Mouse (Mus musculus) kidney, embryonic 14.5 days (tissue): ENCODE measurements around the gene Socs1. TPM values are rescaled to one million over a fixed set of nuclear protein-coding genes. Genes with fewer than 3 reads are reported as not detected.

Experiments
- ATAC-seq: fragments of 200-750 bp; cut with Nextera tagmentation; 2 replicates; pipeline ENCODE4 v1.8.0; 2017; ENCODE audit warnings: moderate number of reproducible peaks, mild to moderate bottlenecking, moderate TSS enrichment, moderate library complexity; ENCODE audit not compliant: low FRiP score, low TSS enrichment
- H3K27ac ChIP-seq: fragments of 300-500 bp; sonication (generic); 2 replicates; pipeline ENCODE4 v1.5.1; 2014; ENCODE audit warnings: low read depth, mild to moderate bottlenecking, low read length, moderate library complexity, mixed read lengths
- H3K27me3 ChIP-seq: fragments of 300-500 bp; sonication (generic); 2 replicates; pipeline ENCODE4 v1.6.1; 2014; ENCODE audit warnings: mild to moderate bottlenecking, low read length; ENCODE audit not compliant: control insufficient read depth, insufficient read depth
- H3K36me3 ChIP-seq: fragments of 300-500 bp; sonication (generic); 2 replicates; pipeline ENCODE4 v1.6.1; 2014; ENCODE audit warnings: low read length, mixed read lengths; ENCODE audit not compliant: control insufficient read depth, insufficient read depth
- H3K4me1 ChIP-seq: fragments of 300-500 bp; sonication (generic); 2 replicates; pipeline ENCODE4 v1.6.1; 2014; ENCODE audit warnings: low read length, mixed read lengths; ENCODE audit not compliant: control insufficient read depth, insufficient read depth
- H3K4me2 ChIP-seq: fragments of 300-500 bp; sonication (generic); replicated peaks from 2 replicates; pipeline ENCODE4 v1.6.1; 2014; ENCODE audit warnings: low read depth, mild to moderate bottlenecking, low read length
- H3K4me3 ChIP-seq: fragments of 300-500 bp; sonication (generic); 2 replicates; pipeline ENCODE4 v1.5.1; 2014; ENCODE audit warnings: mild to moderate bottlenecking, low read length
- H3K9ac ChIP-seq: fragments of 300-500 bp; sonication (generic); 2 replicates; pipeline ENCODE4 v1.6.1; 2014; ENCODE audit warnings: low read depth, mild to moderate bottlenecking, low read length, moderate library complexity
- H3K9me3 ChIP-seq: fragments of 300-500 bp; sonication (generic); 2 replicates; pipeline ENCODE4 v1.6.1; 2016; ENCODE audit warnings: low read length; ENCODE audit not compliant: control insufficient read depth
- WGBS: fragments of 180-500 bp; shearing (Covaris S2); extraction: QIAGEN DNeasy Blood & Tissue Kit; methylation state at CpG from one replicate; pipeline ENCODE4 v1.1.7; 2014; 5-methylcytosine and 5-hydroxymethylcytosine counted together
- polyA plus RNA-seq: library from polyadenylated mRNA; unstranded; fragments of >200 nt; fragmentation: Nextera tagmentation; extraction: Ambion mirVana; gene quantifications from 2 replicates; pipeline ENCODE4 v1.2.1, GENCODE M21; 2014

Gene Socs1
- 6.3 and 7.2 TPM in 2 replicates for polyA plus RNA-seq

GRCm38 (mm10) chr16:10785371-10786231 lies at the start of gene Socs1:
Gene Socs1 (minus strand): TSS chr16:10785536.
- H3K4me2 ChIP-seq = peak within 1 kb of the TSS; percentile 97
- WGBS = under 1% methylated on average over 53 of the region's 59 CpGs
- H3K36me3 ChIP-seq = peaks cover 4% of the 10 kb centered on the region; the same call in 1 of the 2 replicates
- H3K27me3 ChIP-seq = no peaks in the 10 kb centered on the region
- H3K4me1 ChIP-seq = peaks cover 28% of the 10 kb centered on the region
- peak; percentile 85 for ATAC-seq
- no peaks in the 10 kb centered on the region for H3K9me3 ChIP-seq
- peak within 1 kb of the TSS; percentile 56 for H3K4me3 ChIP-seq
- H3K9ac ChIP-seq = peak within 1 kb of the TSS; percentile 81
- peak within 1 kb of the TSS; percentile 96 for H3K27ac ChIP-seq

GRCm38 (mm10) chr16:10834542-10834910 lies 49.2 kb upstream of the Socs1 start:
- 11% methylated on average over 12 of the region's 12 CpGs for WGBS
- Histone ChIP-seq H3K27ac (no peak overlapping the region), H3K36me3 (no peaks in the 10 kb centered on the region), H3K4me1 (peaks cover 19% of the 10 kb centered on the region), H3K4me2 (peak overlapping the region; percentile 86), H3K9ac (peak overlapping the region; percentile 70; the same call in 1 of the 2 replicates), H3K4me3 (peak overlapping the region; percentile 79), H3K9me3 (no peaks in the 10 kb centered on the region), H3K27me3 (no peaks in the 10 kb centered on the region)
- ATAC-seq = no peak

- Histone ChIP-seq H3K36me3 (no peaks in the 10 kb centered on the region), H3K4me2 (no peak overlapping the region), H3K27ac (no peak overlapping the region), H3K9ac (no peak overlapping the region), H3K9me3 (no peaks in the 10 kb centered on the region), H3K4me1 (no peaks in the 10 kb centered on the region), H3K4me3 (no peak overlapping the region), H3K27me3 (0 out of 2 replicates have a peak, but pooled peaks cover 1% of the 10 kb centered on the region)
- no peak for ATAC-seq
- 59% methylated on average over 4 of the region's 4 CpGs for WGBS
Observed at GRCm38 (mm10) chr16:10828461-10828805, 43.1 kb upstream of the Socs1 start.

GRCm38 (mm10) chr16:10827766-10828460 lies 42.6 kb upstream of the Socs1 start:
- Histone ChIP-seq H3K27ac (no peak overlapping the region), H3K36me3 (no peaks in the 10 kb centered on the region), H3K4me3 (no peak overlapping the region), H3K27me3 (0 out of 2 replicates have a peak, but pooled peaks cover 2% of the 10 kb centered on the region), H3K4me2 (no peak overlapping the region), H3K9ac (no peak overlapping the region), H3K4me1 (no peaks in the 10 kb centered on the region), H3K9me3 (no peaks in the 10 kb centered on the region)
- ATAC-seq = no peak
- 80% methylated on average over 7 of the region's 7 CpGs for WGBS

GRCm38 (mm10) chr16:10827269-10827668 lies 41.9 kb upstream of the Socs1 start:
- WGBS = 86% methylated on average over 9 of the region's 9 CpGs

DNA sequence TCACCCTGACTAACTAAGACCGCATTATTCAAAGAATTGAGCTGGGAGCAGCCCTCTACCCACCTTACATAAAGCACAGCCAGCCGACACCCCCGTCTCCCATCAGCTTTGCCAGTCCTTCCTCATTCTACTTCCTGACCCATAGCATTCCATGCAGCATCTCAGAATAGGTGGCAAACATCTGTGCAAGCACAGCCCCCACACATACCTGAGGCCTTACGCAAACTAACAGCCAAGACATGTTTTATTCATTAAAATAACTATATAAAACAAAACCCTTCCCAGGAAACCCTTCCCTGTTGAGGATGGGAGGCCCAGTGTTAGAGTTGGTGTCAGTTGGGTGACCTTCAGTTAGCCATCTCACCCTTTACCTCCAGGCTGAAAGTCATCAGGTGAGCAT lies 40.5 kb upstream of the Socs1 start:
- H3K27ac ChIP-seq = no peak overlapping the region
- H3K36me3 ChIP-seq = no peaks in the 10 kb centered on the region
- no peak overlapping the region for H3K9ac ChIP-seq
- ATAC-seq = no peak
- no peaks in the 10 kb centered on the region for H3K9me3 ChIP-seq
- WGBS = 82% methylated on average over 4 of the region's 4 CpGs
- H3K4me2 ChIP-seq = no peak overlapping the region
- H3K4me3 ChIP-seq = no peak overlapping the region
- 0 out of 2 replicates have a peak, but pooled peaks cover 5% of the 10 kb centered on the region for H3K4me1 ChIP-seq
- H3K27me3 ChIP-seq = 0 out of 2 replicates have a peak, but pooled peaks cover 2% of the 10 kb centered on the region

More at GRCm38 (mm10) chr16:10827269-10827668, 41.9 kb upstream of the Socs1 start:
- no peak overlapping the region for H3K9ac ChIP-seq
- H3K4me2 ChIP-seq = no peak overlapping the region
- H3K27ac ChIP-seq = no peak overlapping the region
- H3K36me3 ChIP-seq = no peaks in the 10 kb centered on the region
- 0 out of 2 replicates have a peak, but pooled peaks cover 2% of the 10 kb centered on the region for H3K27me3 ChIP-seq
- H3K4me3 ChIP-seq = no peak overlapping the region
- H3K4me1 ChIP-seq = no peaks in the 10 kb centered on the region
- ATAC-seq = no peak
- no peaks in the 10 kb centered on the region for H3K9me3 ChIP-seq

DNA sequence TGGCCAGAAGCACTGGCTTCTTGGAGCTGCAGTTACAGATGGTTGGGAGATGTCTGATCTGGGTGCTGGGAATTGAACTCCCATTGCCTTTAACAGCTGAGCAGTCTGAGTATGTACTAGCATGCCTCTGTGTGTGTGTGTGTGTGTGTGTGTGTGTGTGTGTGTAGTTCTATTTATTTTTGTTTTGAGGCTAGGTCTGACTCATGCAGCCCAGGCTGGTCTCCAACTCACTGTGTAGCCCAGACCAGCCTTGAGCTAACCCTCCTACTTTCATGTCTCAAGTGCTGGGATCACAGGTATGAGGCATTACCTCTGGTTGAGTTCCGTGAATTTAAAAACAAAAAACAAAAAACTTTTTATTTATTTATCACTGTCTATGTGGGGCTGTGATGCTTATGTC lies 39.2 kb upstream of the Socs1 start:
- Histone ChIP-seq H3K4me2 (no peak overlapping the region), H3K4me3 (no peak overlapping the region), H3K27me3 (0 out of 2 replicates have a peak, but pooled peaks cover 2% of the 10 kb centered on the region), H3K9ac (no peak overlapping the region), H3K36me3 (no peaks in the 10 kb centered on the region), H3K27ac (no peak overlapping the region), H3K4me1 (peaks cover 15% of the 10 kb centered on the region; the same call in 1 of the 2 replicates), H3K9me3 (no peaks in the 10 kb centered on the region)
- 94% methylated on average over 1 of the region's 1 CpGs for whole genome bisulfite sequencing
- ATAC-seq = no peak

DNA sequence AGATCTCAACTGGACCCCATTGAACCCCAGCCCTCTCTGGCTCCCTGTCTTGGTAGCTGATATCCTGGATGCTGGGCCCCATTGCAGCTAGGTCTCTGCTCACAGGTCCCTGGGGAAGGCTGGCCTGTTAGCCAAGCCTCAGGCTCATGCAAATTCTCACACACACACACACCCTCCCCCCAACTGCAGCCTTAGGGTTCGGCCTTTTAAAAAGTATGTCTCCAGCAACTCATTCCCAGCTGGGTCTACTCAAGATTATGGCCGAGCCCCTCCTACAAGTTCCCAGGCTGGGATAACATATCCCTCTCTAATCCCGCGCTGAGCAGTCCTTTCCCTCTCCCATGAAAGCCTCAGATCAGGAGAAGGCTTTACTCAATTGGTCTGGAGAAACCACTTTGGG lies 36.1 kb upstream of the Socs1 start:
- peak overlapping the region; percentile 70 for H3K27ac ChIP-seq
- H3K4me3 ChIP-seq = no peak overlapping the region
- no peak overlapping the region for H3K9ac ChIP-seq
- WGBS = 20% methylated on average over 4 of the region's 4 CpGs
- no peaks in the 10 kb centered on the region for H3K9me3 ChIP-seq
- H3K4me2 ChIP-seq = no peak overlapping the region
- H3K27me3 ChIP-seq = 0 out of 2 replicates have a peak, but pooled peaks cover 2% of the 10 kb centered on the region
- H3K36me3 ChIP-seq = no peaks in the 10 kb centered on the region
- peaks cover 15% of the 10 kb centered on the region; the same call in 1 of the 2 replicates for H3K4me1 ChIP-seq
- ATAC-seq = peak; percentile 72
